Mouse (Mus musculus) neural tube, embryonic 15.5 days (tissue): ENCODE measurements at regions not wholly inside any gene's neighbourhood (a gene's known extent, or its start where the extent isn't known, plus 50 kb on each side); places are given as distances from the start of the nearest gene placed in this dataset.

ENCODE experiments used
- ATAC-seq: fragments of 200-750 bp; cut with Nextera tagmentation; 2 replicates; pipeline ENCODE4 v1.8.0; 2017; ENCODE audit warnings: mild to moderate bottlenecking, moderate TSS enrichment, moderate library complexity; ENCODE audit not compliant: low FRiP score
- H3K27ac ChIP-seq: fragments of 300-500 bp; sonication (generic); replicated peaks from 2 replicates; pipeline ENCODE4 v1.5.1; 2015; ENCODE audit warnings: mild to moderate bottlenecking, inconsistent platforms
- H3K27me3 ChIP-seq: fragments of 300-500 bp; sonication (generic); replicated peaks from 2 replicates; pipeline ENCODE4 v1.6.1; 2015; ENCODE audit warnings: inconsistent platforms
- H3K36me3 ChIP-seq: fragments of 300-500 bp; sonication (generic); 2 replicates; pipeline ENCODE4 v1.6.1; 2015; ENCODE audit warnings: inconsistent platforms
- H3K4me1 ChIP-seq: fragments of 300-500 bp; sonication (generic); 2 replicates; pipeline ENCODE4 v1.6.1; 2015; ENCODE audit warnings: inconsistent platforms
- H3K4me2 ChIP-seq: fragments of 300-500 bp; sonication (generic); 2 replicates; pipeline ENCODE4 v1.6.1; 2015; ENCODE audit warnings: inconsistent platforms, mild to moderate bottlenecking, moderate library complexity
- H3K4me3 ChIP-seq: fragments of 300-500 bp; sonication (generic); replicated peaks from 2 replicates; pipeline ENCODE4 v1.5.1; 2015; ENCODE audit warnings: mild to moderate bottlenecking, inconsistent platforms
- H3K9ac ChIP-seq: fragments of 300-500 bp; sonication (generic); replicated peaks from 2 replicates; pipeline ENCODE4 v1.6.1; 2015; ENCODE audit warnings: mild to moderate bottlenecking, inconsistent platforms
- H3K9me3 ChIP-seq: fragments of 300-500 bp; sonication (generic); replicated peaks from 2 replicates; pipeline ENCODE4 v1.6.1; 2016; ENCODE audit warnings: inconsistent platforms
- WGBS: fragments of 180-500 bp; shearing (Covaris S2); methylation state at CpG from one replicate; pipeline ENCODE4 v1.1.7; 2015; ENCODE audit warnings: mixed read lengths; 5-methylcytosine and 5-hydroxymethylcytosine counted together

- no peak for ATAC-seq
- no peaks in the 10 kb centered on the region for H3K9me3 ChIP-seq
- H3K4me1 ChIP-seq, result peaks cover 10% of the 10 kb centered on the region
- no peak overlapping the region for H3K4me2 ChIP-seq
- H3K9ac ChIP-seq, result no peak overlapping the region
- H3K4me3 ChIP-seq, result no peak overlapping the region
- 18% methylated on average over 4 of the region's 4 CpGs for WGBS
- H3K27me3 ChIP-seq, result no peaks in the 10 kb centered on the region
- H3K36me3 ChIP-seq, result no peaks in the 10 kb centered on the region
- H3K27ac ChIP-seq, result 0 out of 2 replicates have a peak overlapping the region, but pooled peaks have one; percentile 18
These were observed 105.7 kb downstream of the Samd5 start for GRCm38 (mm10) chr10:9569277-9569676.

- ATAC-seq, result no peak
- H3K36me3 ChIP-seq, result no peaks in the 10 kb centered on the region
- 14% methylated on average over 4 of the region's 4 CpGs for WGBS
- no peak overlapping the region for H3K9ac ChIP-seq
- no peak overlapping the region for H3K4me2 ChIP-seq
- no peaks in the 10 kb centered on the region for H3K4me1 ChIP-seq
- H3K4me3 ChIP-seq, result no peak overlapping the region
- H3K27ac ChIP-seq, result peak overlapping the region; percentile 51; the same call in 1 of the 2 replicates
- H3K9me3 ChIP-seq, result no peaks in the 10 kb centered on the region
- no peaks in the 10 kb centered on the region for H3K27me3 ChIP-seq
These were observed 117.4 kb downstream of the Samd5 start for GRCm38 (mm10) chr10:9557517-9558065.

GRCm38 (mm10) chr10:9557092-9557491, 117.9 kb downstream of the Samd5 start:
- Histone ChIP-seq H3K9me3 (no peaks in the 10 kb centered on the region), H3K36me3 (no peaks in the 10 kb centered on the region), H3K4me3 (no peak overlapping the region), H3K27ac (no peak overlapping the region), H3K27me3 (no peaks in the 10 kb centered on the region), H3K9ac (no peak overlapping the region), H3K4me2 (no peak overlapping the region), H3K4me1 (no peaks in the 10 kb centered on the region)
- 46% methylated on average over 1 of the region's 1 CpGs for WGBS
- no peak for ATAC-seq

- no peak for ATAC-seq
- no peak overlapping the region for H3K4me2 ChIP-seq
- WGBS, result 29% methylated on average over 3 of the region's 3 CpGs
- H3K36me3 ChIP-seq, result no peaks in the 10 kb centered on the region
- H3K27ac ChIP-seq, result no peak overlapping the region
- H3K9ac ChIP-seq, result no peak overlapping the region
- no peak overlapping the region for H3K4me3 ChIP-seq
- H3K27me3 ChIP-seq, result no peaks in the 10 kb centered on the region
- H3K9me3 ChIP-seq, result no peaks in the 10 kb centered on the region
- H3K4me1 ChIP-seq, result no peaks in the 10 kb centered on the region
These were observed 121.1 kb downstream of the Samd5 start for GRCm38 (mm10) chr10:9553946-9554345.

GRCm38 (mm10) chr10:9549913-9550709, 124.9 kb downstream of the Samd5 start:
- no peak overlapping the region for H3K9ac ChIP-seq
- no peaks in the 10 kb centered on the region for H3K27me3 ChIP-seq
- H3K4me1 ChIP-seq, result no peaks in the 10 kb centered on the region
- no peak for ATAC-seq
- 76% methylated on average over 10 of the region's 10 CpGs for WGBS
- H3K36me3 ChIP-seq, result no peaks in the 10 kb centered on the region
- no peak overlapping the region for H3K27ac ChIP-seq
- no peak overlapping the region for H3K4me2 ChIP-seq
- H3K9me3 ChIP-seq, result no peaks in the 10 kb centered on the region
- no peak overlapping the region for H3K4me3 ChIP-seq

GRCm38 (mm10) chr10:9545807-9546206, 129.2 kb downstream of the Samd5 start:
- Histone ChIP-seq H3K4me3 (no peak overlapping the region), H3K36me3 (no peaks in the 10 kb centered on the region), H3K4me1 (peaks cover 5% of the 10 kb centered on the region), H3K27ac (no peak overlapping the region), H3K9me3 (no peaks in the 10 kb centered on the region), H3K27me3 (no peaks in the 10 kb centered on the region), H3K4me2 (no peak overlapping the region), H3K9ac (no peak overlapping the region)
- 55% methylated on average over 6 of the region's 6 CpGs for WGBS
- no peak for ATAC-seq

- no peaks in the 10 kb centered on the region for H3K9me3 ChIP-seq
- no peak for ATAC-seq
- no peaks in the 10 kb centered on the region for H3K36me3 ChIP-seq
- no peak overlapping the region for H3K9ac ChIP-seq
- 67% methylated on average over 4 of the region's 4 CpGs for WGBS
- no peak overlapping the region for H3K27ac ChIP-seq
- H3K4me2 ChIP-seq, result no peak overlapping the region
- H3K27me3 ChIP-seq, result no peaks in the 10 kb centered on the region
- H3K4me3 ChIP-seq, result no peak overlapping the region
- peaks cover 5% of the 10 kb centered on the region for H3K4me1 ChIP-seq
These were observed 130.8 kb downstream of the Samd5 start for GRCm38 (mm10) chr10:9544041-9544786.

- no peak overlapping the region for H3K4me3 ChIP-seq
- 84% methylated on average over 1 of the region's 1 CpGs for WGBS
- H3K27me3 ChIP-seq, result no peaks in the 10 kb centered on the region
- H3K27ac ChIP-seq, result no peak overlapping the region
- no peak overlapping the region for H3K4me2 ChIP-seq
- H3K9ac ChIP-seq, result no peak overlapping the region
- H3K4me1 ChIP-seq, result peaks cover 5% of the 10 kb centered on the region
- no peaks in the 10 kb centered on the region for H3K36me3 ChIP-seq
- ATAC-seq, result no peak
- H3K9me3 ChIP-seq, result no peaks in the 10 kb centered on the region
These were observed 133.4 kb downstream of the Samd5 start for GRCm38 (mm10) chr10:9541579-9541978.

GRCm38 (mm10) chr10:9537686-9538085, 137.3 kb downstream of the Samd5 start:
- H3K36me3 ChIP-seq, result no peaks in the 10 kb centered on the region
- 82% methylated on average over 3 of the region's 3 CpGs for WGBS
- no peak overlapping the region for H3K4me2 ChIP-seq
- H3K4me1 ChIP-seq, result no peaks in the 10 kb centered on the region
- no peak overlapping the region for H3K27ac ChIP-seq
- H3K27me3 ChIP-seq, result no peaks in the 10 kb centered on the region
- no peaks in the 10 kb centered on the region for H3K9me3 ChIP-seq
- H3K9ac ChIP-seq, result no peak overlapping the region
- no peak overlapping the region for H3K4me3 ChIP-seq
- ATAC-seq, result no peak

- Histone ChIP-seq H3K9me3 (no peaks in the 10 kb centered on the region), H3K27me3 (no peaks in the 10 kb centered on the region), H3K4me3 (no peak overlapping the region), H3K4me2 (no peak overlapping the region), H3K4me1 (no peaks in the 10 kb centered on the region), H3K36me3 (no peaks in the 10 kb centered on the region), H3K9ac (no peak overlapping the region), H3K27ac (no peak overlapping the region)
- WGBS, result 64% methylated on average over 8 of the region's 8 CpGs
- no peak for ATAC-seq
These were observed 140.5 kb downstream of the Samd5 start for GRCm38 (mm10) chr10:9534552-9534951.

GRCm38 (mm10) chr10:9533283-9533682, 141.7 kb downstream of the Samd5 start:
- 0 out of 2 replicates have a peak, but pooled peaks cover 3% of the 10 kb centered on the region for H3K4me1 ChIP-seq
- no peak overlapping the region for H3K4me3 ChIP-seq
- no peaks in the 10 kb centered on the region for H3K36me3 ChIP-seq
- H3K9ac ChIP-seq, result no peak overlapping the region
- H3K4me2 ChIP-seq, result no peak overlapping the region
- no peak for ATAC-seq
- H3K27me3 ChIP-seq, result no peaks in the 10 kb centered on the region
- WGBS, result 29% methylated on average over 2 of the region's 2 CpGs
- H3K9me3 ChIP-seq, result no peaks in the 10 kb centered on the region
- H3K27ac ChIP-seq, result no peak overlapping the region

GRCm38 (mm10) chr10:9531931-9532330, 143.1 kb downstream of the Samd5 start:
- no peaks in the 10 kb centered on the region for H3K36me3 ChIP-seq
- no peak overlapping the region for H3K9ac ChIP-seq
- H3K27me3 ChIP-seq, result no peaks in the 10 kb centered on the region
- WGBS, result 81% methylated on average over 5 of the region's 5 CpGs
- no peak for ATAC-seq
- H3K27ac ChIP-seq, result no peak overlapping the region
- H3K4me3 ChIP-seq, result no peak overlapping the region
- H3K9me3 ChIP-seq, result no peaks in the 10 kb centered on the region
- 0 out of 2 replicates have a peak, but pooled peaks cover 3% of the 10 kb centered on the region for H3K4me1 ChIP-seq
- H3K4me2 ChIP-seq, result no peak overlapping the region
